Mouse (Mus musculus): ENCODE measurements around the gene 2310022A10Rik. TPM values are rescaled to one million over a fixed set of nuclear protein-coding genes. Genes with fewer than 3 reads are reported as not detected.

Gene 2310022A10Rik
- polyA plus RNA-seq, 1 experiment from 2014 or later, result 26.3 TPM

- no peak overlapping the region for H3K27ac ChIP-seq (ENCODE audit: low read depth, low read length)
- H3K4me1 ChIP-seq (ENCODE audit: control insufficient read depth, insufficient read depth, low read length), result peaks cover 28% of the 10 kb centered on the region
- no peak overlapping the region for H3K9ac ChIP-seq (ENCODE audit: low read length)
- H3K36me3 ChIP-seq (ENCODE audit: control insufficient read depth, insufficient read depth, low read length), result peaks cover 20% of the 10 kb centered on the region
- no peak overlapping the region for H3K4me2 ChIP-seq (ENCODE audit: low read length)
- no peak overlapping the region for H3K4me3 ChIP-seq (ENCODE audit: low read depth, low read length)
- H3K9me3 ChIP-seq (replicated peaks; ENCODE audit: control insufficient read depth, low read length), result no peaks in the 10 kb centered on the region
- DNase-seq (ENCODE audit: low spot score) (no peak), ATAC-seq (no peak)
- WGBS, result 91% methylated on average over 2 of the region's 2 CpGs
- H3K27me3 ChIP-seq (replicated peaks; ENCODE audit: control insufficient read depth, insufficient read depth, low read length), result no peaks in the 10 kb centered on the region
These were observed 56.7 kb downstream of the 2310022A10Rik start for GRCm38 (mm10) chr7:27609688-27610087.

- Histone ChIP-seq H3K36me3 (ENCODE audit: control insufficient read depth, insufficient read depth, low read length) (peaks cover 20% of the 10 kb centered on the region), H3K27ac (ENCODE audit: low read depth, low read length) (0 out of 2 replicates have a peak overlapping the region, but pooled peaks have one; percentile 18), H3K4me3 (ENCODE audit: low read depth, low read length) (no peak overlapping the region), H3K4me1 (ENCODE audit: control insufficient read depth, insufficient read depth, low read length) (peaks cover 29% of the 10 kb centered on the region), H3K9me3 (replicated peaks; ENCODE audit: control insufficient read depth, low read length) (no peaks in the 10 kb centered on the region), H3K4me2 (ENCODE audit: low read length) (no peak overlapping the region), H3K27me3 (replicated peaks; ENCODE audit: control insufficient read depth, insufficient read depth, low read length) (no peaks in the 10 kb centered on the region), H3K9ac (ENCODE audit: low read length) (no peak overlapping the region)
- ATAC-seq (no peak), DNase-seq (ENCODE audit: low spot score) (no peak)
- WGBS, result 95% methylated on average over 3 of the region's 3 CpGs
These were observed 57.3 kb downstream of the 2310022A10Rik start for GRCm38 (mm10) chr7:27610370-27610769.

GRCm38 (mm10) chr7:27610871-27611270 is 57.8 kb downstream of the 2310022A10Rik start:
- DNase-seq (ENCODE audit: low spot score) (no peak), ATAC-seq (no peak)
- Histone ChIP-seq H3K27ac (ENCODE audit: low read depth, low read length) (0 out of 2 replicates have a peak overlapping the region, but pooled peaks have one; percentile 18), H3K9me3 (replicated peaks; ENCODE audit: control insufficient read depth, low read length) (no peaks in the 10 kb centered on the region), H3K27me3 (replicated peaks; ENCODE audit: control insufficient read depth, insufficient read depth, low read length) (no peaks in the 10 kb centered on the region), H3K4me2 (ENCODE audit: low read length) (no peak overlapping the region), H3K4me1 (ENCODE audit: control insufficient read depth, insufficient read depth, low read length) (peaks cover 24% of the 10 kb centered on the region), H3K9ac (ENCODE audit: low read length) (no peak overlapping the region), H3K36me3 (ENCODE audit: control insufficient read depth, insufficient read depth, low read length) (peaks cover 21% of the 10 kb centered on the region), H3K4me3 (ENCODE audit: low read depth, low read length) (no peak overlapping the region)
- 91% methylated on average over 5 of the region's 5 CpGs for WGBS

- H3K9me3 ChIP-seq (replicated peaks; ENCODE audit: control insufficient read depth, low read length), result no peaks in the 10 kb centered on the region
- peak overlapping the region; percentile 26; the same call in 1 of the 2 replicates for H3K4me2 ChIP-seq (ENCODE audit: low read length)
- no peak for ATAC-seq
- peaks cover 40% of the 10 kb centered on the region for H3K36me3 ChIP-seq (ENCODE audit: control insufficient read depth, insufficient read depth, low read length)
- peaks cover 22% of the 10 kb centered on the region for H3K4me1 ChIP-seq (ENCODE audit: control insufficient read depth, insufficient read depth, low read length)
- WGBS, result 58% methylated on average over 4 of the region's 4 CpGs
- 0 out of 2 replicates have a peak overlapping the region, but pooled peaks have one; percentile 13 for H3K9ac ChIP-seq (ENCODE audit: low read length)
- H3K4me3 ChIP-seq (ENCODE audit: low read depth, low read length), result no peak overlapping the region
- no peaks in the 10 kb centered on the region for H3K27me3 ChIP-seq (replicated peaks; ENCODE audit: control insufficient read depth, insufficient read depth, low read length)
- peak overlapping the region; percentile 91 for H3K27ac ChIP-seq (ENCODE audit: low read depth, low read length)
- DNase-seq (ENCODE audit: low spot score), result no peak
These were observed 59.9 kb downstream of the 2310022A10Rik start for GRCm38 (mm10) chr7:27612940-27613339.

GRCm38 (mm10) chr7:27613751-27614499 is 60.9 kb downstream of the 2310022A10Rik start:
- Histone ChIP-seq H3K9me3 (replicated peaks; ENCODE audit: control insufficient read depth, low read length) (no peaks in the 10 kb centered on the region), H3K4me3 (ENCODE audit: low read depth, low read length) (no peak overlapping the region), H3K36me3 (ENCODE audit: control insufficient read depth, insufficient read depth, low read length) (peaks cover 49% of the 10 kb centered on the region), H3K27ac (ENCODE audit: low read depth, low read length) (peak overlapping the region; percentile 91), H3K9ac (ENCODE audit: low read length) (0 out of 2 replicates have a peak overlapping the region, but pooled peaks have one; percentile 25), H3K27me3 (replicated peaks; ENCODE audit: control insufficient read depth, insufficient read depth, low read length) (no peaks in the 10 kb centered on the region), H3K4me2 (ENCODE audit: low read length) (peak overlapping the region; percentile 26), H3K4me1 (ENCODE audit: control insufficient read depth, insufficient read depth, low read length) (peaks cover 22% of the 10 kb centered on the region)
- ATAC-seq, result peak; percentile 84
- 24% methylated on average over 8 of the region's 8 CpGs for WGBS
- peak; percentile 92 for DNase-seq (ENCODE audit: low spot score)

- Histone ChIP-seq H3K4me1 (ENCODE audit: control insufficient read depth, insufficient read depth, low read length) (no peaks in the 10 kb centered on the region), H3K9me3 (replicated peaks; ENCODE audit: control insufficient read depth, low read length) (no peaks in the 10 kb centered on the region), H3K27ac (ENCODE audit: low read depth, low read length) (no peak overlapping the region), H3K4me3 (ENCODE audit: low read depth, low read length) (no peak overlapping the region), H3K9ac (ENCODE audit: low read length) (no peak overlapping the region), H3K4me2 (ENCODE audit: low read length) (no peak overlapping the region), H3K36me3 (ENCODE audit: control insufficient read depth, insufficient read depth, low read length) (peaks cover 81% of the 10 kb centered on the region), H3K27me3 (replicated peaks; ENCODE audit: control insufficient read depth, insufficient read depth, low read length) (no peaks in the 10 kb centered on the region)
- WGBS, result 80% methylated on average over 6 of the region's 6 CpGs
- DNase-seq (ENCODE audit: low spot score), result no peak
- ATAC-seq, result no peak
These were observed 68.0 kb downstream of the 2310022A10Rik start for GRCm38 (mm10) chr7:27621028-27621427.

- no peaks in the 10 kb centered on the region for H3K27me3 ChIP-seq (replicated peaks; ENCODE audit: control insufficient read depth, insufficient read depth, low read length)
- whole genome bisulfite sequencing, result 83% methylated on average over 1 of the region's 1 CpGs
- no peak overlapping the region for H3K27ac ChIP-seq (ENCODE audit: low read depth, low read length)
- peaks cover 79% of the 10 kb centered on the region for H3K36me3 ChIP-seq (ENCODE audit: control insufficient read depth, insufficient read depth, low read length)
- no peaks in the 10 kb centered on the region for H3K9me3 ChIP-seq (replicated peaks; ENCODE audit: control insufficient read depth, low read length)
- H3K4me2 ChIP-seq (ENCODE audit: low read length), result no peak overlapping the region
- no peak overlapping the region for H3K4me3 ChIP-seq (ENCODE audit: low read depth, low read length)
- DNase-seq (ENCODE audit: low spot score), result no peak
- H3K9ac ChIP-seq (ENCODE audit: low read length), result no peak overlapping the region
- ATAC-seq, result no peak
- H3K4me1 ChIP-seq (ENCODE audit: control insufficient read depth, insufficient read depth, low read length), result no peaks in the 10 kb centered on the region
These were observed 69.2 kb downstream of the 2310022A10Rik start for GRCm38 (mm10) chr7:27622234-27622633.

- Histone ChIP-seq H3K27me3 (replicated peaks; ENCODE audit: control insufficient read depth, insufficient read depth, low read length) (no peaks in the 10 kb centered on the region), H3K4me1 (ENCODE audit: control insufficient read depth, insufficient read depth, low read length) (no peaks in the 10 kb centered on the region), H3K4me2 (ENCODE audit: low read length) (no peak overlapping the region), H3K4me3 (ENCODE audit: low read depth, low read length) (no peak overlapping the region), H3K9me3 (replicated peaks; ENCODE audit: control insufficient read depth, low read length) (no peaks in the 10 kb centered on the region), H3K36me3 (ENCODE audit: control insufficient read depth, insufficient read depth, low read length) (peaks cover 80% of the 10 kb centered on the region), H3K9ac (ENCODE audit: low read length) (no peak overlapping the region), H3K27ac (ENCODE audit: low read depth, low read length) (no peak overlapping the region)
- DNase-seq (ENCODE audit: low spot score) (no peak), ATAC-seq (no peak)
These were observed 71.9 kb downstream of the 2310022A10Rik start for GRCm38 (mm10) chr7:27624967-27625366.

GRCm38 (mm10) chr7:27627707-27628106 is 74.7 kb downstream of the 2310022A10Rik start:
- 88% methylated on average over 7 of the region's 7 CpGs for WGBS
- DNase-seq (ENCODE audit: low spot score), result no peak

More at GRCm38 (mm10) chr7:27627707-27628106, 74.7 kb downstream of the 2310022A10Rik start:
- Histone ChIP-seq H3K27ac (ENCODE audit: low read depth, low read length) (no peak overlapping the region), H3K4me1 (ENCODE audit: control insufficient read depth, insufficient read depth, low read length) (no peaks in the 10 kb centered on the region), H3K4me2 (ENCODE audit: low read length) (no peak overlapping the region), H3K9me3 (replicated peaks; ENCODE audit: control insufficient read depth, low read length) (no peaks in the 10 kb centered on the region), H3K4me3 (ENCODE audit: low read depth, low read length) (no peak overlapping the region), H3K36me3 (ENCODE audit: control insufficient read depth, insufficient read depth, low read length) (peaks cover 70% of the 10 kb centered on the region), H3K27me3 (replicated peaks; ENCODE audit: control insufficient read depth, insufficient read depth, low read length) (no peaks in the 10 kb centered on the region), H3K9ac (ENCODE audit: low read length) (no peak overlapping the region)
- no peak for ATAC-seq

Measured in forebrain, embryonic 14.5 days (tissue).